Mouse (Mus musculus): Measurements from ENCODE around the gene Dtd1. TPM values are rescaled to one million over a fixed set of nuclear protein-coding genes. Genes with fewer than 3 reads are reported as not detected.

Dtd1 gene
- polyA plus RNA-seq, 1 experiment from 2014 or later, result 31.4 TPM

- H3K36me3 ChIP-seq (ENCODE audit: insufficient read depth, low read length), result no peaks in the 10 kb centered on the region
- ATAC-seq (no peak), DNase-seq (ENCODE audit: low spot score) (no peak)
- H3K27ac ChIP-seq (ENCODE audit: low read length), result no peak overlapping the region
- no peaks in the 10 kb centered on the region for H3K9me3 ChIP-seq (ENCODE audit: low read length)
- 72% methylated on average over 16 of the region's 16 CpGs for WGBS
- no peaks in the 10 kb centered on the region for H3K4me1 ChIP-seq (ENCODE audit: insufficient read depth, low read depth, low read length)
- H3K4me3 ChIP-seq (ENCODE audit: low read depth, low read length), result no peak overlapping the region
- H3K9ac ChIP-seq (replicated peaks; ENCODE audit: low read depth), result no peak overlapping the region
- no peak overlapping the region for H3K4me2 ChIP-seq (replicated peaks; ENCODE audit: low read depth, low read length)
- TF ChIP-seq EP300 (IDR thresholded peaks at IDR 0.05) (no peak), CTCF (IDR thresholded peaks at IDR 0.05) (no peak)
- no peaks in the 10 kb centered on the region for H3K27me3 ChIP-seq (replicated peaks; ENCODE audit: insufficient read depth, low read length)
Measured at GRCm38 (mm10) chr2:144617074-144617874, 17.6 kb downstream of the Dtd1 start.

- no peak overlapping the region for H3K4me2 ChIP-seq (replicated peaks; ENCODE audit: low read depth, low read length)
- no peak for TF ChIP-seq CTCF (IDR thresholded peaks at IDR 0.05)
- no peak for TF ChIP-seq EP300 (IDR thresholded peaks at IDR 0.05)
- ATAC-seq, result no peak
Measured at GRCm38 (mm10) chr2:144621491-144621890, 21.8 kb downstream of the Dtd1 start.

GRCm38 (mm10) chr2:144633551-144633950 lies 33.9 kb downstream of the Dtd1 start:
- ATAC-seq, result no peak
- Histone ChIP-seq H3K4me2 (replicated peaks; ENCODE audit: low read depth, low read length) (no peak overlapping the region), H3K4me1 (ENCODE audit: insufficient read depth, low read depth, low read length) (no peaks in the 10 kb centered on the region), H3K9me3 (ENCODE audit: low read length) (no peaks in the 10 kb centered on the region), H3K27ac (ENCODE audit: low read length) (no peak overlapping the region), H3K9ac (replicated peaks; ENCODE audit: low read depth) (no peak overlapping the region), H3K4me3 (ENCODE audit: low read depth, low read length) (no peak overlapping the region), H3K36me3 (ENCODE audit: insufficient read depth, low read length) (no peaks in the 10 kb centered on the region), H3K27me3 (replicated peaks; ENCODE audit: insufficient read depth, low read length) (no peaks in the 10 kb centered on the region)
- TF ChIP-seq EP300 (IDR thresholded peaks at IDR 0.05) (no peak), CTCF (IDR thresholded peaks at IDR 0.05) (no peak)
- 87% methylated on average over 2 of the region's 2 CpGs for WGBS
- no peak for DNase-seq (ENCODE audit: low spot score)

More at GRCm38 (mm10) chr2:144621491-144621890, 21.8 kb downstream of the Dtd1 start:
- 88% methylated on average over 6 of the region's 6 CpGs for WGBS
- DNase-seq (ENCODE audit: low spot score), result no peak
- Histone ChIP-seq H3K9me3 (ENCODE audit: low read length) (no peaks in the 10 kb centered on the region), H3K4me3 (ENCODE audit: low read depth, low read length) (no peak overlapping the region), H3K9ac (replicated peaks; ENCODE audit: low read depth) (no peak overlapping the region), H3K27ac (ENCODE audit: low read length) (no peak overlapping the region), H3K4me1 (ENCODE audit: insufficient read depth, low read depth, low read length) (no peaks in the 10 kb centered on the region), H3K36me3 (ENCODE audit: insufficient read depth, low read length) (no peaks in the 10 kb centered on the region), H3K27me3 (replicated peaks; ENCODE audit: insufficient read depth, low read length) (no peaks in the 10 kb centered on the region)

- TF ChIP-seq EP300 (IDR thresholded peaks at IDR 0.05) (no peak), CTCF (IDR thresholded peaks at IDR 0.05) (no peak)
- Histone ChIP-seq H3K4me1 (ENCODE audit: insufficient read depth, low read depth, low read length) (no peaks in the 10 kb centered on the region), H3K27me3 (replicated peaks; ENCODE audit: insufficient read depth, low read length) (no peaks in the 10 kb centered on the region), H3K9me3 (ENCODE audit: low read length) (no peaks in the 10 kb centered on the region), H3K4me3 (ENCODE audit: low read depth, low read length) (no peak overlapping the region), H3K4me2 (replicated peaks; ENCODE audit: low read depth, low read length) (no peak overlapping the region), H3K9ac (replicated peaks; ENCODE audit: low read depth) (no peak overlapping the region), H3K27ac (ENCODE audit: low read length) (no peak overlapping the region), H3K36me3 (ENCODE audit: insufficient read depth, low read length) (no peaks in the 10 kb centered on the region)
- ATAC-seq, result no peak
- DNase-seq (ENCODE audit: low spot score), result no peak
- WGBS, result 50% methylated on average over 5 of the region's 5 CpGs
Measured at GRCm38 (mm10) chr2:144634231-144634630, 34.5 kb downstream of the Dtd1 start.

GRCm38 (mm10) chr2:144634729-144635128 lies 35.0 kb downstream of the Dtd1 start:
- H3K9me3 ChIP-seq (ENCODE audit: low read length), result no peaks in the 10 kb centered on the region
- WGBS, result 74% methylated on average over 2 of the region's 2 CpGs
- H3K4me2 ChIP-seq (replicated peaks; ENCODE audit: low read depth, low read length), result no peak overlapping the region
- H3K27ac ChIP-seq (ENCODE audit: low read length), result no peak overlapping the region
- no peaks in the 10 kb centered on the region for H3K36me3 ChIP-seq (ENCODE audit: insufficient read depth, low read length)
- H3K4me3 ChIP-seq (ENCODE audit: low read depth, low read length), result no peak overlapping the region
- no peaks in the 10 kb centered on the region for H3K4me1 ChIP-seq (ENCODE audit: insufficient read depth, low read depth, low read length)
- H3K27me3 ChIP-seq (replicated peaks; ENCODE audit: insufficient read depth, low read length), result no peaks in the 10 kb centered on the region
- no peak overlapping the region for H3K9ac ChIP-seq (replicated peaks; ENCODE audit: low read depth)
- no peak for ATAC-seq
- DNase-seq (ENCODE audit: low spot score), result no peak
- TF ChIP-seq CTCF (IDR thresholded peaks at IDR 0.05) (no peak), EP300 (IDR thresholded peaks at IDR 0.05) (no peak)

GRCm38 (mm10) chr2:144635644-144636320 lies 36.1 kb downstream of the Dtd1 start:
- no peaks in the 10 kb centered on the region for H3K9me3 ChIP-seq (ENCODE audit: low read length)
- H3K4me2 ChIP-seq (replicated peaks; ENCODE audit: low read depth, low read length), result no peak overlapping the region
- TF ChIP-seq EP300 (IDR thresholded peaks at IDR 0.05) (no peak), CTCF (IDR thresholded peaks at IDR 0.05) (peak; percentile 96)
- ATAC-seq (peak; percentile 46; the same call in 1 of the 2 replicates), DNase-seq (ENCODE audit: low spot score) (peak; percentile 54)
- H3K4me1 ChIP-seq (ENCODE audit: insufficient read depth, low read depth, low read length), result no peaks in the 10 kb centered on the region
- H3K27me3 ChIP-seq (replicated peaks; ENCODE audit: insufficient read depth, low read length), result no peaks in the 10 kb centered on the region
- WGBS, result 14% methylated on average over 5 of the region's 5 CpGs
- H3K36me3 ChIP-seq (ENCODE audit: insufficient read depth, low read length), result no peaks in the 10 kb centered on the region
- no peak overlapping the region for H3K4me3 ChIP-seq (ENCODE audit: low read depth, low read length)
- H3K9ac ChIP-seq (replicated peaks; ENCODE audit: low read depth), result no peak overlapping the region
- H3K27ac ChIP-seq (ENCODE audit: low read length), result no peak overlapping the region

All from lung, postnatal 0 days (tissue).